Mouse (Mus musculus) E14TG2a.4 (cell line): ENCODE measurements around the gene Gucy2f.
"Not testable (repeated sequence)": the region's sequence is repeated elsewhere in the genome, so short reads cannot be mapped to it uniquely, and the experiment has no call there.

ENCODE experiments used
- H3K27me3 ChIP-seq: 2 replicates; pipeline ENCODE4 v1.6.1; 2014; ENCODE audit warnings: low read length, control low read depth; ENCODE audit not compliant: insufficient read depth
- H3K36me3 ChIP-seq: 2 replicates; pipeline ENCODE4 v1.6.1; 2014; ENCODE audit warnings: low read length, control low read depth; ENCODE audit not compliant: insufficient read depth
- H3K4me1 ChIP-seq: replicated peaks from 2 replicates; pipeline ENCODE4 v1.6.1; 2014; ENCODE audit warnings: low read depth, low read length, control low read depth
- H3K4me3 ChIP-seq: replicated peaks from 2 replicates; pipeline ENCODE4 v1.5.1; 2014; ENCODE audit warnings: mild to moderate bottlenecking, low read length
- H3K9me3 ChIP-seq: 2 replicates; pipeline ENCODE4 v1.6.1; 2014; ENCODE audit warnings: low read length, control low read depth
- CTCF ChIP-seq: conservative IDR thresholded peaks from 2 replicates; pipeline ENCODE4 v1.5.1; 2014; ENCODE audit warnings: low read length
- NANOG ChIP-seq: IDR thresholded peaks from 2 replicates; pipeline ENCODE4 v1.6.1; 2014; ENCODE audit warnings: borderline replicate concordance, low read length, mixed read lengths
- POU5F1 ChIP-seq: IDR thresholded peaks from 2 replicates; pipeline ENCODE4 v1.6.1; 2014; ENCODE audit warnings: low read length, borderline replicate concordance

Gene Gucy2f

GRCm38 (mm10) chrX:142196831-142197230 lies at the start of gene Gucy2f:
Gene Gucy2f, minus strand, starts transcription at chrX:142196931.
- TF ChIP-seq CTCF (no peak), POU5F1 (no peak), NANOG (no peak)
- Histone ChIP-seq H3K36me3 (no peaks in the 10 kb centered on the region), H3K27me3 (no peaks in the 10 kb centered on the region), H3K4me3 (no peak within 1 kb of the TSS), H3K4me1 (no peaks in the 10 kb centered on the region), H3K9me3 (no peaks in the 10 kb centered on the region)

- Histone ChIP-seq H3K27me3 (no peaks in the 10 kb centered on the region), H3K4me1 (no peaks in the 10 kb centered on the region), H3K36me3 (no peaks in the 10 kb centered on the region), H3K9me3 (no peaks in the 10 kb centered on the region), H3K4me3 (no peak overlapping the region)
- TF ChIP-seq NANOG (no peak), POU5F1 (no peak), CTCF (no peak)
Measured at GRCm38 (mm10) chrX:142245682-142246327, 49.1 kb upstream of the Gucy2f start.

DNA sequence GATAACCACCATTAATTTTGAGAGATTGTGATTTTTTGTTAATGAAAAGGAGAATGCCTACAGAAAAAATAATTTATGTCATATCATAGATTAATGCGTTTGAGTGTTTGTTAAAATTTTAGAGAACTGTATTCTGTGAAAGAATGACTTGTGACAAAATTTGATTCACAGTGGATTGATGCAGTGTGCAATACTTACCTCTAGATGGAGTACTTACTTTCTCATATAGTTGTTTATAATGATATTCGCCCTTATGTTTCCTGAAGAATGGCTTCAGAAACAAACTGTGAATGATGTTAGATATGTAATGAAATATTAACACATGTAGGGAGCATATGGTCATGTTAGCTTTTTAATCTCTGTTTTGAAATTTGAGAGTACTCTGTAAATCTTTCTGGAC lies 40.4 kb upstream of the Gucy2f start:
- Histone ChIP-seq H3K9me3 (no peaks in the 10 kb centered on the region), H3K4me1 (no peaks in the 10 kb centered on the region), H3K36me3 (no peaks in the 10 kb centered on the region), H3K27me3 (no peaks in the 10 kb centered on the region), H3K4me3 (no peak overlapping the region)
- no peak for TF ChIP-seq POU5F1
- peak; percentile 18; the same call in 1 of the 2 replicates for TF ChIP-seq CTCF

DNA sequence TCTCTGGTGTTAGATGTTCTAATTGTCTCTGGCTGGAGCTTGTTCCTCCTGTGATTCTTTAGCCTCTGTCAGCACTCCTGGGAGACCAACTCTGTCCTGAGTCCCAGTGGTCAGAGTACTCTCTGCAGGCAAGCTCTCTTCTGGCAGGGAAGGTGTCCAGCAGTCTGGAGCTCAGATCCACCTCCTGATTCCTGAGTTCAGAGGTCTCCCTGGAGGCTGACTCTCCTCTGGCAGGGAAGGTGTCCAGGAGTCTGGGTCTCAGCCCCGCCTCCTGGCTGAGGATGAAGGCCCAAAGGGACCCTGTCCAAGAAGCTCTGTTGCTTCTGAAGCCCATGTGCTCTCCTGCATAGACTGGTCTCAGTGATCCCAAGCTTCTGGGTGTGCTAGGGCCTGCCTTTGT lies 39.4 kb upstream of the Gucy2f start:
- H3K4me1 ChIP-seq, H3K9me3 ChIP-seq, H3K4me3 ChIP-seq, H3K27me3 ChIP-seq, H3K36me3 ChIP-seq: not testable (repeated sequence)

DNA sequence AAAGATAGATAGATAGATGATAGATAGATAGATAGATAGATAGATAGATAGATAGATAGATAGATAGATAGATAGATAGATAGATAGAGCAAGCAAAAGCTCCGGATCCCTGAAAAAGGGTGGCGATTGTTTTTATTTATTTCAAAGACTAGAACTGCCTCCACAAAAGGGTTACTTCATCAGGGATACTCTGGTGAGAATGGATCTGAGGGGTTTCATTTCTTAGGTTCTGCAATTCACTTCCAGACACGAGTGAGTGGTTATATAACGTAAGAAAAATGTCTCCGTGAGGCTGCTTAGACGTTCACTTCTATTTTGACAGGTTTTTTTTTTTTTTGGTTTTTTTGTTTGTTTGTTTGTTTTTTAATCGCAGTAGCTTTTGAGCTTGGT lies 32.0 kb upstream of the Gucy2f start:
- TF ChIP-seq CTCF (no peak), POU5F1 (no peak), NANOG (no peak)
- H3K9me3 ChIP-seq: no peaks in the 10 kb centered on the region
- no peaks in the 10 kb centered on the region for H3K36me3 ChIP-seq
- H3K27me3 ChIP-seq: no peaks in the 10 kb centered on the region
- H3K4me1 ChIP-seq: no peaks in the 10 kb centered on the region
- H3K4me3 ChIP-seq: no peak overlapping the region; the same call in 1 of the 2 replicates

DNA sequence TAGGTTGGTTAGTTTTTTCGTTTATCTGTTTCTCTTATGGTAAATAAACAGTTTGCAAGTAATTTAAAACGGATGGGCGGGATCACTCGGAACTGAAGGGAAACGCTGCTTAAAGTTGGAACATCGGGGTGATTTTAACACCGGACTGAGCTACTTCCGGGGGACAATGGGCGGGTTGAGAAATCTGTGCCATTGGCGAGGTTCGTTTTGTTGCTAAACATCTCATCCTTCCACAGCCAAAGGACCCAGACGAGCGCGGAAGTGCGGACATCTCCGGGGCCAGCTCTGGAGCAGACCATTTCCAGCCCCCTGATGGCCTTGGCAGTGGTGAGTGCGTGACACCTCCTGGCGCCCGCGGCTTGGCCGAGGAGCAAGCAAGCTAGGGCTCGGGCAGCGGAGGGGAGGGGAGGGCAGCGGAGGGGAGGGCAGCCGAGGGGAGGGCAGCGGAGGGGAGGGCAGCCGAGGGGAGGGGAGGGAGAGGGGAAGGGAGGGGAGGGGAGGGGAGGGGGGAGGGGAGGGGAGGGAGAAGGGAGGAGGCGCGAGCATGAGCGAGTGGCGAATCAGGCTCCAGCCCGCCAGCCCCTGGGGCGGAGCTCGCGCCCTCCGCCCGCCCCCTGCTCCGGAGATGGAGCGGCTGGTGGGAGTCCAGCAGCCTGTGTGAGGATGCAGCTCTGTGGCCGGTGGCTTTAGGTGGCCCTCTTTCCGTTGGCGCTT lies 31.5 kb upstream of the Gucy2f start:
- TF ChIP-seq CTCF (no peak), POU5F1 (no peak), NANOG (no peak)

DNA sequence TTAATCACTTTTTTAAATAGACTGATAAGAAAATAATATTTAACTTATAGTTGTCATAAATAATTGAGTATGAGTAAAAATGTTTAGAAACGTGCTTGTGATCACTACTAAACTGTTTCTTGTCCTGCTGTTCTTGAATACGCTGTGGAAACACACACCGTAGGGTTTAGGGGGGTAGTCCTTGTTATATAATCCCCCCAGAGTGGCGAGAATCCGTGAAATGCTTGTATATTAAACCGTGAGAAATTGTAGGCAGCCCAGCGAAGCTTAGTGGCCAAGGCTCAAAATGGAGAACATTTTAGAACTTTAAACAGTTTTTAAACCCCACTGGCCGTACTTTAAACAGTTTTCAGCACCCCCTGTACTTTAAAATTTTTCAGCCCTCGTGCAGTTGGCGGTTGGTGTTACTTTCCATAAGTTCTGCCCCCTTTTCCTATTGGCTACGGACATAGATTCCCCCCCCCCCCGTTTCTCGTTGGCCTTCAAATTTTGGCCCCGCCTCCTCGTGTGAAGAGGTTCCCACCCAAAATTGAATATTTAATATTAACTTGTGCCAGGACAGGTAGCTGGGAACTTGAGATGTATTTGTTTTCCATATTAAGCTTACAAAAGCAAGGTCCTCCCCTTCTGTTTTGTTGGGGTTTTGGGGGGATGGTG lies 30.8 kb upstream of the Gucy2f start:
- TF ChIP-seq POU5F1: no peak
- no peak for TF ChIP-seq CTCF
- TF ChIP-seq NANOG: no peak
- Histone ChIP-seq H3K4me3 (peak overlapping the region; percentile 79), H3K4me1 (no peaks in the 10 kb centered on the region), H3K27me3 (no peaks in the 10 kb centered on the region), H3K9me3 (no peaks in the 10 kb centered on the region), H3K36me3 (no peaks in the 10 kb centered on the region)

More for the DNA sequence above, 31.5 kb upstream of the Gucy2f start:
- no peaks in the 10 kb centered on the region for H3K4me1 ChIP-seq
- H3K4me3 ChIP-seq: peak overlapping the region; percentile 79
- H3K36me3 ChIP-seq: no peaks in the 10 kb centered on the region
- H3K9me3 ChIP-seq: no peaks in the 10 kb centered on the region
- H3K27me3 ChIP-seq: no peaks in the 10 kb centered on the region

DNA sequence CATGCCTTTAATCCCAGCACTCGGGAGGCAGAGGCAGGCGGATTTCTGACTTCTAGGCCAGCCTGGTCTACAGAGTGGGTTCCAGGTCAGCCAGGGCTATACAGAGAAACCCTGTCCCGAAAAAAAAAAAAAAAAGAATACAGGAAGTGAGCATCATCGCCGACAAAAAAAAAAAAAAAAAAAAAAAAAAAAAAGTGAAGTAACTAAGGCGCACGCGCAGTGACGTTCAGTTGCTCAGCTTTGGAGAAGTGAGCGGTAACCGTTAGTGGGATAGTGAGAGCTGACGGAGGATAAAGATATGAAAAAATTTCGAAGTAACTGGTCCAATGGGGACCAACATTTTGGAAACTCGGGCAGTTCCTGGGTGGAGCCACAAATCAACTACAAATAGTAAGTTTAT lies 29.8 kb upstream of the Gucy2f start, which contains the start of gene Nxt2:
Nxt2 (plus strand) TSS at position 229 of the 400 bp plus-strand sequence.
- H3K36me3 ChIP-seq: no peaks in the 10 kb centered on the region
- no peaks in the 10 kb centered on the region for H3K9me3 ChIP-seq
- H3K4me3 ChIP-seq: peak within 1 kb of the TSS; percentile 79
- H3K27me3 ChIP-seq: no peaks in the 10 kb centered on the region
- no peaks in the 10 kb centered on the region for H3K4me1 ChIP-seq
- TF ChIP-seq NANOG (no peak), POU5F1 (no peak)

DNA sequence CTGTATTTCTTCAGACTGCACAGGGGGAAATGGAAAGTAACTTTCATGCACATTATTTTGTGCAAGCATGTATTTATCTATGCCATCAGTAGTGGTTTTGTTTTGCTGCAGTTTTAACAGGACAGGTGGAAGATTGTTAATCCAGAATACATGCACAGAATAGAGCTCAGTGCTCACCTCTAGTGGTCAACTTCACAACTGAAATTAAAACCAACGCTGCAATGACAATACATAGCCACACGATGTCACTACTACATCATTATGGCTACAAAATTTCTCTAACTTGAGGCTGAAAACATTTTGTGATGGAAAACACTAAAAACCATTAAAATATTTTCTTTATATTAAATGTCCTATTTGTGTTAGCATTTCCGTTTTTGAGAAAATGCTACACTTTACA lies 3.6 kb upstream of the Gucy2f start:
- H3K27me3 ChIP-seq: no peaks in the 10 kb centered on the region
- H3K9me3 ChIP-seq: no peaks in the 10 kb centered on the region
- TF ChIP-seq CTCF (peak; percentile 68), NANOG (no peak)
- no peak overlapping the region for H3K4me3 ChIP-seq
- H3K4me1 ChIP-seq: no peaks in the 10 kb centered on the region
- H3K36me3 ChIP-seq: no peaks in the 10 kb centered on the region
